Mouse (Mus musculus) megakaryocyte, embryonic 14.5 days (primary cell): ENCODE data around the gene Pcbp2.

Source experiments
- FLI1 ChIP-seq: IDR thresholded peaks from 2 replicates; pipeline ENCODE4 v1.6.1; 2012; ENCODE audit warnings: low read length, inconsistent platforms, mixed read lengths
- GATA1 ChIP-seq: IDR thresholded peaks from 3 replicates; pipeline ENCODE4 v1.6.1; 2012; ENCODE audit warnings: mixed read lengths, low read length, inconsistent platforms, borderline replicate concordance

- TF ChIP-seq GATA1 (no peak), FLI1 (no peak)
Measured at GRCm38 (mm10) chr15:102505770-102506463, 35.6 kb downstream of the Pcbp2 start.
